Mouse (Mus musculus) macrophage (primary cell): ENCODE measurements around the gene Cyp26b1. TPM values are rescaled to one million over a fixed set of nuclear protein-coding genes. Genes with fewer than 3 reads are reported as not detected.

Experiments
- H3K27ac ChIP-seq: fragments of 350-480 bp; formaldehyde crosslinking; 2 replicates; pipeline ENCODE4 v1.9.0; 2021
- H3K36me3 ChIP-seq: fragments of 350-480 bp; formaldehyde crosslinking; 2 replicates; pipeline ENCODE4 v1.9.0; 2021; ENCODE audit errors: inconsistent target
- H3K4me3 ChIP-seq: fragments of 350-480 bp; formaldehyde crosslinking; 2 replicates; pipeline ENCODE4 v1.9.0; 2021; ENCODE audit errors: inconsistent target
- H3K79me2 ChIP-seq: fragments of 350-480 bp; formaldehyde crosslinking; 2 replicates; pipeline ENCODE4 v1.9.0; 2021; ENCODE audit errors: inconsistent target
- WGBS: methylation state at CpG from one replicate; pipeline ENCODE4 v1.1.7; 2026; ENCODE audit warnings: inconsistent platforms; ENCODE audit not compliant: missing documents; 5-methylcytosine and 5-hydroxymethylcytosine counted together
- polyA plus RNA-seq: library from polyadenylated mRNA; stranded (reverse); fragments of 250-400 nt; gene quantifications from 3 replicates; pipeline ENCODE4 v1.2.4, GENCODE M21; 2018; ENCODE audit warnings: inconsistent platforms

The Cyp26b1 gene
- polyA plus RNA-seq, 1 experiment from 2014 or later = 0.03 TPM

DNA sequence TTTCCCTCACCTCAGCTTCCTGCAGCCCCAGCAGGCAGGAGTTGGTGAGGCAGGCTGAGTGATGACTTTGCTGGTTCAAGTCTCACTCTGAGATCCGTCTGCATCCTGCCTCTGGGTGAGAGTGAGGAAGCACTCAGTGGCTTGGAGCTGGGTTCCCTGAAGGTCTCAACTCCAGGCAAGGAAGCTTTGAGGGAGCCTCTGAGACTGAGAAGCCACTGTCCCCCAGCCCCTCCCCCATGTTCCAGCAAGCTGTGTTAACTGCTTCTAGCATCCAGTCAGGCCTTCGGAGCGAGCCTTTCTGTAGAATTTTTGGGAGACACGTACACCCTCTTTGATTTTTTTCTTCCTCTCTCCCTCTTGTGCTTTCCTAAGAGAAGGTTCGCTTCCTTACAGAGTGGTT, 10.9 kb downstream of the Cyp26b1 start:
- Histone ChIP-seq H3K4me3 (no peak overlapping the region), H3K36me3 (no peaks in the 10 kb centered on the region), H3K79me2 (no peaks in the 10 kb centered on the region), H3K27ac (no peak overlapping the region)
- 67% methylated on average over 5 of the region's 5 CpGs for WGBS

DNA sequence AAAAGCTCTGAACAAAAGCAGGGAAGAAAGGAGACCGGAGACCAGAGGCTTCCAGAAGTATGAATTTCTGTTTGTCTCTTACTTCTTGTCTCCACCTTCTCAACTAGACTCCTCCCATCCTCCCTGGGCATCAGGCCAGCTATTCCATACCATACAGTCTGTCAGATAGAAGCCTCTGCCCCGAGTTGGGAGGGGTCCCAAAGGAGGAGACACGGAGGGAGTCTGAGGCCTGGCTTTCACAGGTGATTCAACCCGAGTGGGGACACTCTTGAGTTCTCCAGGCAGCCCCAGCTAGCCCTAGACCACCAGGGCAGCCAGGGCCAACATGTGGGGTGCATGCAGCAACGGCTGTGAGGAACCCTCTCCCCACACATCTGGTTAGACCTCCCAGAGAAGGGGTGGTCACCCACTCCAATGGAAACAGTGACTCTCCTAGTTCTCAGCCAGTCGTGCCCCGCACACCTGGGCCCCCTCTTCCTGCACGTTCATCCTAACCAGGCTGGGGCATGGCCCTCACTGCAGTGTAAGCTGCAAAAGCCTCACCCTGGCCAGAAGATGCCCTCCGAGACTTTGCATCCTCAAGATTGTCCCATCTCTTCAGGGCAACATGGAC, 11.8 kb downstream of the Cyp26b1 start:
- WGBS = 79% methylated on average over 9 of the region's 9 CpGs
- H3K4me3 ChIP-seq = no peak overlapping the region
- H3K27ac ChIP-seq = no peak overlapping the region
- H3K79me2 ChIP-seq = no peaks in the 10 kb centered on the region
- no peaks in the 10 kb centered on the region for H3K36me3 ChIP-seq

DNA sequence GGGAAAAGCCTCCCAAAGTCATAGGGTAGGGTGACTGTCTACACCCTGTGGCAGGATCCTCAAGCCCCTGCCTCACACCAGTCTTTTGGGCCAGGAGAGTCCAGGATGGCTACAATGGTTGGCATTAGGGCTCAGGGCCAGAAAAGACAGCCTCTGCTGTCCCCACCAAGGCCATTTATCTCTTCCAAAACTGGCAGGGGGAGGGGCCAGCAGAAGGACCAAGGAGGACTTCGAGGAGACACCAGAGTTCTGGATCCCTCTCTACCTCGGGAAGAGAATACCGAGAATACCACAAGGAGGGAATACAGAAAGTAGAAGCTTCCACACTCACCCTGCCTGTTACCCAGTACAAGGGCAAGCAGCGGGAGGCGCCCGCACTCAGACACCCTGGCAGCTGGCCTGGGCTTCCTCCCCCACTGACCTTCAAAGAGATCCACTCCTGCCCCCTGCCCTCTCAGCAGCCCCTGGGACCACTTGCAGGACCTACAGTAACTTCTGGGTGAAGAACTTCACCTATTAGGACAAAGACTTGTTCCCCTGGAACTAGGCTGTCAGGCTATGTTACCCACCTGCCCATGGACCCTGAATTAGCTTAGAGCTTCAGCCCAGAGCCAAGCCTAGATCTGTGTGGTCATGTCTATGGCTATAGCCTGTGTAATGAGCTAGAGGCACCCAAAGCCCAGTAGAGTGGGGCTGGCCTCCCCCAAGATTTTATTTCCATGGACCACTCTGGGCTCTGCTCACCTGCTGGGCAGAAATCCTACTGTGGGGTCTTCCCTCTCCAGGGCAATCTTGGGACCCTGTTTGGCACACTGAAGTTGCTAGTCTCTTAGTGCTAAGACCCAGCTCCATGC, 12.5 kb downstream of the Cyp26b1 start:
- 90% methylated on average over 6 of the region's 6 CpGs for WGBS
- no peak overlapping the region for H3K4me3 ChIP-seq
- H3K79me2 ChIP-seq = no peaks in the 10 kb centered on the region
- no peak overlapping the region for H3K27ac ChIP-seq
- H3K36me3 ChIP-seq = no peaks in the 10 kb centered on the region

DNA sequence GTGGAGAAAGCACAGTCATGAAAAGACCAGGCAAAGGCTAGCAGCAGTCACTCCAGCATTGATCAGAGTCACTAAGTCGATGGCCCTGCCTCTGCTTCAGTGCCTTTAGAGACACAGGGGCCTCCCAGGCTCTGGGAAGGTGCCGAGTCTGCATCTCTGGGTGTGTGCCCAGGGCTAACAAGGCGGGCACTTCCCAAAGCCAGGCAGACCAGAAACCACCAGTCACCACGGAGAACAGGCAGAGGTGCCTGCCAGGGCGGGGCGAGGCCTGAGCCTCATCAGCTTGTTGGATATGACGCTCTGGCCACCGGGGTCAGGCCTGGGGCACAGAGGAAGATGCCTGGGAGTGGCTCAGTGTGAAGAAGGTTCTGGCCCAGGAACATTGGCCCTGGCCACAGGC, 14.2 kb downstream of the Cyp26b1 start:
- no peak overlapping the region for H3K4me3 ChIP-seq
- H3K79me2 ChIP-seq = no peaks in the 10 kb centered on the region
- no peaks in the 10 kb centered on the region for H3K36me3 ChIP-seq
- no peak overlapping the region for H3K27ac ChIP-seq
- WGBS = 59% methylated on average over 8 of the region's 8 CpGs

GRCm38 (mm10) chr6:84578928-84579327, 14.8 kb downstream of the Cyp26b1 start:
- Histone ChIP-seq H3K36me3 (no peaks in the 10 kb centered on the region), H3K79me2 (no peaks in the 10 kb centered on the region), H3K27ac (no peak overlapping the region), H3K4me3 (no peak overlapping the region)
- WGBS = 28% methylated on average over 5 of the region's 5 CpGs

GRCm38 (mm10) chr6:84577898-84578297, 15.8 kb downstream of the Cyp26b1 start:
- no peaks in the 10 kb centered on the region for H3K79me2 ChIP-seq
- no peak overlapping the region for H3K27ac ChIP-seq
- no peaks in the 10 kb centered on the region for H3K36me3 ChIP-seq
- 72% methylated on average over 4 of the region's 4 CpGs for WGBS
- no peak overlapping the region for H3K4me3 ChIP-seq

DNA sequence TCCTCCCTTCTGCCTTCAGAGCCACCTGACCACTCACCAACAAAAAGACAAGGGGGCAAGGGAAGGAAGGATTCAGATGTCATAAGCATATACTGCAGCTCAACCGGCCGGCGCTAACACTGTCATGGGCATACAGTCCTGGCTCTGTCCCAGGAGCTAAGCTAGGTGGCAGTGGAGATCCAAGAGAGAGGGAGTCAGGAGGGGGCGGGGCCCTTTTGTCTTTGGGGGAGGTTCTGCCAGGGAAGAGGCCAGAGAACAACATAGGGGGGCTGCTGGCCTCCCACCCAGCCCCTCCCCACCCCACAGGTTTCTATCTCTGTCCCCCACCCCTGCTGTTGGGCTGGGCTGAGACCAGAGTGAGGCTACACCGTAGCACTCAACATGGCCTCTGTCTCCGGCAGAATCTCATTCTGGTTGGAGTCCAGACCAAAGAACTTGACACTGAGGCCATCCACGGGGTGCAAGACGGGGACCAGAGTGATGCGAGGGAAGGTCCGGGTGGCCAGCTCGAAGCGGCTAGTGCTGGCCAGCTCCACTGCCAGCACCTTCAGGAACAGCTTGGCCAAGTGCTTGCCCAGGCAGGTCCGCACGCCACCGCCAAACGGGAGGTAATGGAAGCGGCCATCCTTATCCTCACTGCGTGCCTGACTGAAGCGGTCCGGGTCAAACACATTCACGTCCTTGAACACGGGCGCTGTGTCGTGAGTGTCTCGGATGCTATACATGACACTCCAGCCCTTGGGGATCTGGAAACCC, 19.6 kb downstream of the Cyp26b1 start:
- H3K79me2 ChIP-seq = no peaks in the 10 kb centered on the region
- WGBS = 82% methylated on average over 21 of the region's 25 CpGs
- no peak overlapping the region for H3K27ac ChIP-seq
- no peaks in the 10 kb centered on the region for H3K36me3 ChIP-seq
- no peak overlapping the region for H3K4me3 ChIP-seq

DNA sequence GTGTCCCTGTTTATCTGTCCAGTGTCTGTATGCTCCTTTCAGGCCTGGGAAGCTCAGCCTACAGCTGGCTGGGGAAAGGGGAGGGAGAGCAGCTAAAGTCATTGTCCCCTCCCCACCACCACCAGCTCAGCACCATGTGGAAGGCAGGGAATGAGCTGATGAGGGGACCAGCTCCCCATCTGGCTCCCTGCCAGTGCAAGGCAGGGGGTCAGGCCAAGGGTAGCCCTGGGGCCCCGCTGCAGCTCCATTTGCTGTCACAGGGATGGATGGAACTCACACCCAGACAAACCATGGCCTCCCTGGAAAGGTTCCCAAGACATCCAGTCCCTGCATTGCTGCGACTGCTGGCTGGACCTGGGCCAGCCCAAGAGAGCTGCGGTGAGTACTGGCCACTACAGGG, 23.7 kb downstream of the Cyp26b1 start:
- Histone ChIP-seq H3K79me2 (no peaks in the 10 kb centered on the region), H3K4me3 (no peak overlapping the region), H3K36me3 (no peaks in the 10 kb centered on the region), H3K27ac (no peak overlapping the region)
- 87% methylated on average over 3 of the region's 3 CpGs for WGBS

- Histone ChIP-seq H3K27ac (no peak overlapping the region), H3K4me3 (no peak overlapping the region), H3K79me2 (no peaks in the 10 kb centered on the region), H3K36me3 (no peaks in the 10 kb centered on the region)
These were observed 24.1 kb downstream of the Cyp26b1 start for GRCm38 (mm10) chr6:84569590-84569989.

DNA sequence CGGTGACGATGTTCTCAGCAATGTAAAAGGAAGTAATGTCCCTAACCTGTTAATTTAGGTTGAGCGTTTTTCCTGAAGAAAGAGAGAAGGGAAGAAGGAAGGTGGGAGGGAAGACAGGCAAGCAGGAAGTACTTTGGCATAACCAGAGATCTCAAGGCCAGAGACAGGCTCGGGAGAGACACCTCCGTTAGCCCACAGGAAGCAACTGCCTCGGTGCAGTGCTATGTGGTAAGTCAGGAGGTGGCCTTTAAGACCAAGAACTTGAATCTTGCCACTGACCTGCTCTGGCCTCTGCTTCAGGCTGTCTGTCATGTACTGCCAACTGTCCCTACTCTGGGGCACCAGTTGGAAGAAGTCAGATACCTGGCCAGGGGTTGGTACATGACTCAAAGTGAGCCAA, 24.8 kb downstream of the Cyp26b1 start:
- Histone ChIP-seq H3K4me3 (no peak overlapping the region), H3K79me2 (no peaks in the 10 kb centered on the region), H3K27ac (no peak overlapping the region), H3K36me3 (no peaks in the 10 kb centered on the region)
- WGBS = 17% methylated on average over 6 of the region's 6 CpGs

DNA sequence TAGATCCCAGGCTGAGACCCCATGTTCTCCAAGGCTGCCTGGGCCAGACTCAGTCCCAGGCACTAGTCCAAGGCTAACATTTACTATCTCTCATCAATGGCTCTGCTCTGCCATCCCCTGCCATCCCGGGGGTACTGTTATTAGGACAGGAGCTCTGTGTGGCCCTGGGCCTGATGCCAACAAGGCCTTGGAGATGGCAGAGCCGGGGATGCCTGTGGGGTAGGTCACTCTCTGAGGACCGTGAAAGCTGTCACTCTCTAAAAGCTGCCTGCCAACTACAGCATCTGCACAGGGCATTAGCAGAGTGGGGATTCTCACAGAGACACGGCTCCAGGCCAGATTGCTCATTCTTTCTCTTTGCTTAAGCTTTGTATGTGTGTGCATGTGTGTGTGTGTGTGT, 26.0 kb downstream of the Cyp26b1 start:
- H3K4me3 ChIP-seq = no peak overlapping the region
- 87% methylated on average over 4 of the region's 4 CpGs for WGBS
- H3K27ac ChIP-seq = no peak overlapping the region

GRCm38 (mm10) chr6:84566825-84567224, 26.9 kb downstream of the Cyp26b1 start:
- 85% methylated on average over 2 of the region's 2 CpGs for WGBS
- no peaks in the 10 kb centered on the region for H3K36me3 ChIP-seq
- no peaks in the 10 kb centered on the region for H3K79me2 ChIP-seq
- H3K4me3 ChIP-seq = no peak overlapping the region
- H3K27ac ChIP-seq = no peak overlapping the region

More for the DNA sequence above, 26.0 kb downstream of the Cyp26b1 start:
- Histone ChIP-seq H3K36me3 (no peaks in the 10 kb centered on the region), H3K79me2 (no peaks in the 10 kb centered on the region)

DNA sequence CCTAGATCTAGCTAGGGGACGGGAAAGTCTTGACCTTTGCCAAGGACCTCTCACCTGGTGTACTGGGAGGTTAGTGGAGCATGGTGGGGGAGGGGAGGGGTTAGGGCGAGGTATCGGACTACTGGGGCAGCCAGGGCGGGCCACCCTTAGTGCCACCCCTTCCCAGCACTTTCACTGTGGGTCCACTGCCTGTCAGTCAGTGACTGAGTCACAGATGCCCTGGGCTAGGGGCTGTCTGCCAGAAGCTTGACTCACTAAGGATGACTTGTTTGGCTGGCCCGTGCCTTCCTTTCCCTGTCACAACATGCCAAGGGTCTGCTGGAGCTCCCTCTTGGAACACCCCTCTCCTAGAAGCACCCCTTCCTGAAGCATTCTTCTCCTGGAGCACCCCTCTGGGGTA, 28.5 kb downstream of the Cyp26b1 start:
- H3K4me3 ChIP-seq = no peak overlapping the region
- no peak overlapping the region for H3K27ac ChIP-seq
- 90% methylated on average over 5 of the region's 5 CpGs for WGBS
- H3K36me3 ChIP-seq = no peaks in the 10 kb centered on the region
- no peaks in the 10 kb centered on the region for H3K79me2 ChIP-seq

GRCm38 (mm10) chr6:84562948-84563347, 30.8 kb downstream of the Cyp26b1 start:
- Histone ChIP-seq H3K36me3 (no peaks in the 10 kb centered on the region), H3K4me3 (no peak overlapping the region), H3K27ac (no peak overlapping the region), H3K79me2 (no peaks in the 10 kb centered on the region)
- 73% methylated on average over 4 of the region's 4 CpGs for WGBS

- Histone ChIP-seq H3K36me3 (no peaks in the 10 kb centered on the region), H3K79me2 (no peaks in the 10 kb centered on the region), H3K4me3 (no peak overlapping the region), H3K27ac (no peak overlapping the region)
- WGBS = 93% methylated on average over 1 of the region's 1 CpGs
These were observed 32.5 kb downstream of the Cyp26b1 start for GRCm38 (mm10) chr6:84561171-84561570.
